Mouse (Mus musculus): ENCODE results near the gene Ddx60. TPM values are rescaled to one million over a fixed set of nuclear protein-coding genes. Genes with fewer than 3 reads are reported as not detected.
"Not testable (repeated sequence)": the region's sequence is repeated elsewhere in the genome, so short reads cannot be mapped to it uniquely, and the experiment has no call there.

The Ddx60 gene
- 10.3 and 13.2 TPM in 2 replicates for total RNA-seq (2017)

- peak; percentile 89 for ATAC-seq (replicated peaks; ENCODE audit: low read depth, poor library complexity, severe bottlenecking)
Observed at GRCm38 (mm10) chr8:61927777-61928494, at the start of gene Ddx60. TSS of gene Ddx60 (plus strand) at chr8:61928087.

GRCm38 (mm10) chr8:61894062-61894461, 33.8 kb upstream of the Ddx60 start:
- peak; percentile 97 for ATAC-seq (replicated peaks; ENCODE audit: low read depth, poor library complexity, severe bottlenecking)

- no peak for ATAC-seq (replicated peaks; ENCODE audit: low read depth, poor library complexity, severe bottlenecking)
Observed at GRCm38 (mm10) chr8:61896742-61897141, 31.1 kb upstream of the Ddx60 start.

- peak; percentile 52 for ATAC-seq (replicated peaks; ENCODE audit: low read depth, poor library complexity, severe bottlenecking)
Observed at GRCm38 (mm10) chr8:61897402-61897801, 30.5 kb upstream of the Ddx60 start.

GRCm38 (mm10) chr8:61901028-61901717, 26.7 kb upstream of the Ddx60 start:
- ATAC-seq (replicated peaks; ENCODE audit: low read depth, poor library complexity, severe bottlenecking) = no peak

GRCm38 (mm10) chr8:61902521-61902920, 25.4 kb upstream of the Ddx60 start, which contains the start of gene Palld:
TSS of gene Palld (minus strand) at chr8:61902690.
- ATAC-seq (replicated peaks; ENCODE audit: low read depth, poor library complexity, severe bottlenecking) = no peak

- ATAC-seq (replicated peaks; ENCODE audit: low read depth, poor library complexity, severe bottlenecking) = peak; percentile 82
Observed at GRCm38 (mm10) chr8:61908303-61909215, 19.3 kb upstream of the Ddx60 start.

GRCm38 (mm10) chr8:61909313-61909712, 18.6 kb upstream of the Ddx60 start:
- ATAC-seq (replicated peaks; ENCODE audit: low read depth, poor library complexity, severe bottlenecking) = no peak

- ATAC-seq (replicated peaks; ENCODE audit: low read depth, poor library complexity, severe bottlenecking) = 0 out of 2 replicates have a peak, but pooled peaks have one; percentile 34
Observed at GRCm38 (mm10) chr8:61912817-61913216, 15.1 kb upstream of the Ddx60 start.

- ATAC-seq (replicated peaks; ENCODE audit: low read depth, poor library complexity, severe bottlenecking) = no peak
Observed at GRCm38 (mm10) chr8:61913957-61914356, 13.9 kb upstream of the Ddx60 start.

GRCm38 (mm10) chr8:61917287-61917686, 10.6 kb upstream of the Ddx60 start:
- no peak for ATAC-seq (replicated peaks; ENCODE audit: low read depth, poor library complexity, severe bottlenecking)

- no peak for ATAC-seq (replicated peaks; ENCODE audit: low read depth, poor library complexity, severe bottlenecking)
Observed at GRCm38 (mm10) chr8:61919145-61919788, 8.6 kb upstream of the Ddx60 start.

GRCm38 (mm10) chr8:61920389-61920788, 7.5 kb upstream of the Ddx60 start:
- peak; percentile 58; the same call in 1 of the 2 replicates for ATAC-seq (replicated peaks; ENCODE audit: low read depth, poor library complexity, severe bottlenecking)

- no peak for ATAC-seq (replicated peaks; ENCODE audit: low read depth, poor library complexity, severe bottlenecking)
Observed at GRCm38 (mm10) chr8:61921454-61922054, 6.3 kb upstream of the Ddx60 start.

GRCm38 (mm10) chr8:61924518-61924917, 3.4 kb upstream of the Ddx60 start:
- no peak for ATAC-seq (replicated peaks; ENCODE audit: low read depth, poor library complexity, severe bottlenecking)

GRCm38 (mm10) chr8:61933243-61933642, 5.4 kb downstream of the Ddx60 start:
- ATAC-seq (replicated peaks; ENCODE audit: low read depth, poor library complexity, severe bottlenecking) = no peak

- ATAC-seq (replicated peaks; ENCODE audit: low read depth, poor library complexity, severe bottlenecking) = no peak
Observed at GRCm38 (mm10) chr8:61937576-61937975, 9.7 kb downstream of the Ddx60 start.

- ATAC-seq (replicated peaks; ENCODE audit: low read depth, poor library complexity, severe bottlenecking) = not testable (repeated sequence)
Observed at GRCm38 (mm10) chr8:61964591-61965375, 36.9 kb downstream of the Ddx60 start.

- no peak for ATAC-seq (replicated peaks; ENCODE audit: low read depth, poor library complexity, severe bottlenecking)
Observed at GRCm38 (mm10) chr8:61969581-61969980, 41.7 kb downstream of the Ddx60 start.
